Mouse (Mus musculus) embryonic facial prominence, embryonic 11.5 days (tissue): ENCODE measurements around the gene Zc3hav1. TPM values are rescaled to one million over a fixed set of nuclear protein-coding genes. Genes with fewer than 3 reads are reported as not detected.

Experiments
- ATAC-seq: fragments of 200-750 bp; cut with Nextera tagmentation; replicated peaks from 2 replicates; pipeline ENCODE4 v1.8.0; 2017; ENCODE audit warnings: low read depth; ENCODE audit not compliant: insufficient number of reproducible peaks, low FRiP score, low TSS enrichment
- DNase-seq: peaks from one replicate; pipeline ENCODE4 v3.0.0-alpha.2; 2015; ENCODE audit warnings: low spot score
- H3K27ac ChIP-seq: fragments of 300-500 bp; sonication (generic); replicated peaks from 2 replicates; pipeline ENCODE4 v1.5.1; 2014; ENCODE audit warnings: mild to moderate bottlenecking, low read depth, low read length, control low read depth
- H3K27me3 ChIP-seq: fragments of 300-500 bp; sonication (generic); 2 replicates; pipeline ENCODE4 v1.6.1; 2014; ENCODE audit warnings: mild to moderate bottlenecking, low read length, moderate library complexity, mixed read lengths; ENCODE audit not compliant: control insufficient read depth, insufficient read depth
- H3K36me3 ChIP-seq: fragments of 300-500 bp; sonication (generic); replicated peaks from 2 replicates; pipeline ENCODE4 v1.6.1; 2014; ENCODE audit warnings: low read depth, mild to moderate bottlenecking, low read length, moderate library complexity, mixed read lengths; ENCODE audit not compliant: control insufficient read depth, insufficient read depth
- H3K4me1 ChIP-seq: fragments of 300-500 bp; sonication (generic); 2 replicates; pipeline ENCODE4 v1.6.1; 2014; ENCODE audit warnings: low read length, mixed read lengths; ENCODE audit not compliant: control insufficient read depth, insufficient read depth
- H3K4me2 ChIP-seq: fragments of 300-500 bp; sonication (generic); 2 replicates; pipeline ENCODE4 v1.6.1; 2014; ENCODE audit warnings: low read depth, mild to moderate bottlenecking, control low read depth, low read length, moderate library complexity
- H3K4me3 ChIP-seq: fragments of 300-500 bp; sonication (generic); 2 replicates; pipeline ENCODE4 v1.5.1; 2014; ENCODE audit warnings: low read depth, low read length, control low read depth
- H3K9ac ChIP-seq: fragments of 300-500 bp; sonication (generic); replicated peaks from 2 replicates; pipeline ENCODE4 v1.6.1; 2014; ENCODE audit warnings: mild to moderate bottlenecking, control low read depth, low read length
- H3K9me3 ChIP-seq: fragments of 300-500 bp; sonication (generic); replicated peaks from 2 replicates; pipeline ENCODE4 v1.6.1; 2016; ENCODE audit warnings: mild to moderate bottlenecking, low read length, inconsistent platforms, mixed read lengths; ENCODE audit not compliant: control insufficient read depth
- WGBS: fragments of 180-500 bp; shearing (Covaris S2); extraction: QIAGEN DNeasy Blood & Tissue Kit; methylation state at CpG from one replicate; pipeline ENCODE4 v1.1.7; 2014; 5-methylcytosine and 5-hydroxymethylcytosine counted together
- polyA plus RNA-seq: library from polyadenylated mRNA; unstranded; fragments of >200 nt; fragmentation: Nextera tagmentation; extraction: Ambion mirVana; gene quantifications from 2 replicates; pipeline ENCODE4 v1.2.1, GENCODE M21; 2014

Zc3hav1 gene
- polyA plus RNA-seq, 1 experiment from 2014 or later = 1.8 TPM

- H3K27ac ChIP-seq = no peak overlapping the region
- 76% methylated on average over 5 of the region's 5 CpGs for WGBS
- H3K9me3 ChIP-seq = no peaks in the 10 kb centered on the region
- no peaks in the 10 kb centered on the region for H3K4me1 ChIP-seq
- H3K4me3 ChIP-seq = no peak overlapping the region
- ATAC-seq = no peak
- H3K36me3 ChIP-seq = no peaks in the 10 kb centered on the region
- H3K9ac ChIP-seq = no peak overlapping the region
- peaks cover 13% of the 10 kb centered on the region for H3K27me3 ChIP-seq
- no peak for DNase-seq
- H3K4me2 ChIP-seq = no peak overlapping the region
These were observed 6.5 kb downstream of the Zc3hav1 start for GRCm38 (mm10) chr6:38347875-38348274.

- ATAC-seq (no peak), DNase-seq (no peak)
- WGBS = 55% methylated on average over 7 of the region's 7 CpGs
- no peak overlapping the region for H3K4me3 ChIP-seq
- no peak overlapping the region for H3K4me2 ChIP-seq
- H3K9me3 ChIP-seq = no peaks in the 10 kb centered on the region
- no peak overlapping the region for H3K27ac ChIP-seq
- no peaks in the 10 kb centered on the region for H3K36me3 ChIP-seq
- H3K4me1 ChIP-seq = no peaks in the 10 kb centered on the region
- no peaks in the 10 kb centered on the region for H3K27me3 ChIP-seq
- no peak overlapping the region for H3K9ac ChIP-seq
These were observed 8.6 kb downstream of the Zc3hav1 start for GRCm38 (mm10) chr6:38345796-38346195.

GRCm38 (mm10) chr6:38344006-38344670 is 10.3 kb downstream of the Zc3hav1 start:
- Histone ChIP-seq H3K4me1 (no peaks in the 10 kb centered on the region), H3K4me2 (no peak overlapping the region), H3K27ac (no peak overlapping the region), H3K9me3 (no peaks in the 10 kb centered on the region), H3K9ac (no peak overlapping the region), H3K4me3 (no peak overlapping the region), H3K27me3 (no peaks in the 10 kb centered on the region; the same call in 1 of the 2 replicates), H3K36me3 (no peaks in the 10 kb centered on the region)
- DNase-seq (no peak), ATAC-seq (no peak)
- 84% methylated on average over 7 of the region's 7 CpGs for WGBS

- Histone ChIP-seq H3K4me1 (no peaks in the 10 kb centered on the region), H3K36me3 (no peaks in the 10 kb centered on the region), H3K4me3 (no peak overlapping the region), H3K4me2 (no peak overlapping the region), H3K9me3 (no peaks in the 10 kb centered on the region), H3K27ac (no peak overlapping the region), H3K27me3 (no peaks in the 10 kb centered on the region; the same call in 1 of the 2 replicates), H3K9ac (no peak overlapping the region)
- DNase-seq (no peak), ATAC-seq (no peak)
- WGBS = 54% methylated on average over 3 of the region's 3 CpGs
These were observed 10.8 kb downstream of the Zc3hav1 start for GRCm38 (mm10) chr6:38343581-38343980.

- H3K9ac ChIP-seq = no peak overlapping the region
- H3K4me2 ChIP-seq = no peak overlapping the region
- no peaks in the 10 kb centered on the region for H3K9me3 ChIP-seq
- DNase-seq (no peak), ATAC-seq (no peak)
- no peaks in the 10 kb centered on the region; the same call in 1 of the 2 replicates for H3K27me3 ChIP-seq
- 76% methylated on average over 8 of the region's 8 CpGs for WGBS
- no peak overlapping the region for H3K27ac ChIP-seq
- H3K36me3 ChIP-seq = no peaks in the 10 kb centered on the region
- H3K4me1 ChIP-seq = no peaks in the 10 kb centered on the region
- H3K4me3 ChIP-seq = no peak overlapping the region
These were observed 11.8 kb downstream of the Zc3hav1 start for GRCm38 (mm10) chr6:38342666-38342992.

- no peak overlapping the region for H3K27ac ChIP-seq
- H3K9ac ChIP-seq = no peak overlapping the region
- no peak overlapping the region for H3K4me2 ChIP-seq
- no peaks in the 10 kb centered on the region for H3K4me1 ChIP-seq
- H3K4me3 ChIP-seq = no peak overlapping the region
- no peaks in the 10 kb centered on the region for H3K36me3 ChIP-seq
- H3K27me3 ChIP-seq = no peaks in the 10 kb centered on the region; the same call in 1 of the 2 replicates
- H3K9me3 ChIP-seq = no peaks in the 10 kb centered on the region
- 63% methylated on average over 11 of the region's 11 CpGs for WGBS
- no peak for DNase-seq
- ATAC-seq = no peak
These were observed 12.4 kb downstream of the Zc3hav1 start for GRCm38 (mm10) chr6:38341751-38342665.

GRCm38 (mm10) chr6:38339078-38339477 is 15.3 kb downstream of the Zc3hav1 start:
- Histone ChIP-seq H3K27ac (no peak overlapping the region), H3K27me3 (no peaks in the 10 kb centered on the region; the same call in 1 of the 2 replicates), H3K4me1 (no peaks in the 10 kb centered on the region), H3K4me2 (no peak overlapping the region), H3K9me3 (no peaks in the 10 kb centered on the region), H3K4me3 (no peak overlapping the region), H3K36me3 (no peaks in the 10 kb centered on the region), H3K9ac (no peak overlapping the region)
- ATAC-seq (no peak), DNase-seq (no peak)
- WGBS = 74% methylated on average over 2 of the region's 2 CpGs

- Histone ChIP-seq H3K4me2 (no peak overlapping the region), H3K4me1 (no peaks in the 10 kb centered on the region), H3K27ac (no peak overlapping the region), H3K9me3 (no peaks in the 10 kb centered on the region), H3K4me3 (no peak overlapping the region), H3K9ac (no peak overlapping the region), H3K36me3 (no peaks in the 10 kb centered on the region), H3K27me3 (no peaks in the 10 kb centered on the region; the same call in 1 of the 2 replicates)
- DNase-seq (no peak), ATAC-seq (no peak)
- 76% methylated on average over 6 of the region's 6 CpGs for WGBS
These were observed 16.5 kb downstream of the Zc3hav1 start for GRCm38 (mm10) chr6:38337951-38338350.
